Mouse (Mus musculus): ENCODE measurements around the gene Castor1.
"Not testable (repeated sequence)": the region's sequence is repeated elsewhere in the genome, so short reads cannot be mapped to it uniquely, and the experiment has no call there.

The Castor1 gene

DNA sequence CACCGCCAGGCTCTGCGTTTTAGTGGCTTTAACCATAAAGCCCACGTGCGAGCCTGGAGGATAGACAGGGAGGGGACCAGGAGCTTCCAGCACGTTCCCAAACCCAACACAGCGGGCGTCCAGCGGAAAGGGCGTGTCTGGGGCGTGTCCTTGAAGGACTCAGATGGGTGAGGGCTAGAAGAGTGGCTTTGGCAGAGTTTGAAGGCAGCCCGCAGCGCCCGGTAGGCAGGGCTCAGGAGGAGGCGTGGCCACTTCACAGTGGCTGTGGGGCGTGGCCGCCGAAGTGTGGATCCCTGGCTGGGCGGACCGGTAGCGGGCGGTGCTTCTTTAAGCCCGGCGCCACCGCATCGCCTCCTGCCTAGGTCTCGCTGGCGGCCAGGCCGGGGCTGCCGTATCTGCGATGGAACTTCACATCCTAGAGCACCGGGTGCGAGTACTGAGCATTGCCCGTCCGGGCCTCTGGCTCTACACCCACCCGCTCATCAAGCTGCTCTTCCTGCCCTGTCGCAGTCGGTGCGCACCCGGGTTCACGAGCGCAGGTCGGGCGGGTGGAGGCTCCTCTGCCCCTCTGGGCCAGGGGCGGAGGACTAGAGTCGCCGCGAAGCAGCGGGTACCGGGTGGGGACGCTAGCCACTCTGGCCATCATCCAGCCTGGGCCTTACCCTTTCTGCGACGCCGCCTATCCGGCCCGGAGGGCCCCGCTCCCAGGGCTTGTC, at the start of gene Castor1:
Gene Castor1, plus strand, starts transcription at position 312 of the 716 bp plus-strand sequence.
- peak; percentile 95 for DNase-seq (ENCODE audit: low read depth)

DNA sequence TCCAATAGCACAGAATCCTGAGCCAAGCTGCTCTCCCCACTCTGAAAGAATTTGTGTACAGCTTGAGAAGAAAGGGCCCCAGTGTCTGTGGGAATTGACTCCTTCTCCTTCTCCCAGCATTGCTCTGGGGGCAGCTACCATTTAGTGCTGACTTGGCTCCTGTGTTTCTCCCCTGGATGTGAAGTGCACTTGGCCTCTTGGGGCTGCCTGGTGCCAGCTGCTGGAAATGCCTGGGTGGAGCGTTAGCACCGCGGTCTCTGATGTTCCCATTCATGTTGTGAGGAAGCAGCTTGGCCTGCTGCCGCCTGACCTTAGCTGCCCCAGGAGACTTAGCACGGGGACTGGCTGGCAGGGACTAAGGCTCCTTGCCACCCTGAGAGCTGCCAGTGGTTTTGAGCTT, 43.4 kb upstream of the Castor1 start:
- DNase-seq (ENCODE audit: low read depth): no peak

DNA sequence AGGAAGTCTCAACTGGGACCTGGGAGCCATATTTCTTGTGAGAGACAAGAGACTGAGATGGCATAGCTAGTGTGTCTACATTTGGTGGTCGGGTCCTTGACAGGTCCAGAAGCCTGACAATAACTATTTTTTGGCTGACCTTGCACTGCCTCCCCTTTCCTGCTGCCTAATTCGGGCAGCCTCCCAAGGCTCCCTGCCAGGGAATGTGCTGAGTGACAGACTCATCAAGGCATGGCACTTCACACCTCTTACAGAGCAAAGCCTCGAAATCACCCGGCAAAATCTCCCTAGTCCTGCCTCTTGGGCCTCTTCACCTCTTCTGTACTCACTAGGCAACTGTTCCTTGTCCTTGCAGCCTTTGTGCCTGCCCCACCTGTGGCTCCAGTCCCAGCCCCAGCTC, 40.3 kb upstream of the Castor1 start:
- DNase-seq (ENCODE audit: low read depth): no peak

DNA sequence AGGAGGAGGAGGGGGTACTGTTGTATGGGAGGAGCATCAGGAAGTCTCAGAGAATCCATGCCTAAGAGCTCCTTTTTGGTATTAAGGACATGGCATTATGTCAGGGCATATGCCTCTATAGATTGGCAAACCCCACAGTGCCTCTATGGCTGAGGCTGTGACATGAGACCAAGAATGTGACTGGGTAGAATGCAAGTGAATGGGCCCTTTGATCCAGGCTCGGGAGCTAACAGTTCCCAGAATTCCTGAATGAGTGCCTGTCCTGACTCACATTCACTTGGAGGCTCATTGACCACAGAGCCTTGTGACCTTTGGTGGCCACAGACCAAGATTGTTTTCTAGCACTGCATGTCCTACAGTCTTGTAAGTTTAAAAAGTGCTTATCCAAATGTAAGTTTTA, 36.0 kb upstream of the Castor1 start:
- no peak for DNase-seq (ENCODE audit: low read depth)

DNA sequence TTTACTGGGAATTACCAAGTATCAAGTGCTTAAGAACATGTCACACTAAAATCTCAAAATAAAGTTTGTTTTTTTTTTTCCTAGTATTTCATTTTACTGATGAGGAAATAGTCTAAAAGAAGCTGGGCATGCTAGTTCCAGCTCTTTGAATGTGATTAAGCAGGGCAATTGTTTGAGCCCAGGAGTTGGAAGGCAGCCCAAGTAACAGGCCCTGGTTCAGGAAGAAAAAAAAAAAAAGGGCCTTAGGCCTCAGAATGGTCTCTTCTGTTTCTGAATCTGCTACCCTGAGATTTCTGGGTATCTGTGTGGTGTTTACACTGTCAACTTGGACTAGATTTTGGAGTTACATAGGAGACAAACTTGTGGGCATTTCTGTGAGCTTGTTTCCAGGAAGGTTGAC, 34.5 kb upstream of the Castor1 start:
- DNase-seq (ENCODE audit: low read depth): no peak

DNA sequence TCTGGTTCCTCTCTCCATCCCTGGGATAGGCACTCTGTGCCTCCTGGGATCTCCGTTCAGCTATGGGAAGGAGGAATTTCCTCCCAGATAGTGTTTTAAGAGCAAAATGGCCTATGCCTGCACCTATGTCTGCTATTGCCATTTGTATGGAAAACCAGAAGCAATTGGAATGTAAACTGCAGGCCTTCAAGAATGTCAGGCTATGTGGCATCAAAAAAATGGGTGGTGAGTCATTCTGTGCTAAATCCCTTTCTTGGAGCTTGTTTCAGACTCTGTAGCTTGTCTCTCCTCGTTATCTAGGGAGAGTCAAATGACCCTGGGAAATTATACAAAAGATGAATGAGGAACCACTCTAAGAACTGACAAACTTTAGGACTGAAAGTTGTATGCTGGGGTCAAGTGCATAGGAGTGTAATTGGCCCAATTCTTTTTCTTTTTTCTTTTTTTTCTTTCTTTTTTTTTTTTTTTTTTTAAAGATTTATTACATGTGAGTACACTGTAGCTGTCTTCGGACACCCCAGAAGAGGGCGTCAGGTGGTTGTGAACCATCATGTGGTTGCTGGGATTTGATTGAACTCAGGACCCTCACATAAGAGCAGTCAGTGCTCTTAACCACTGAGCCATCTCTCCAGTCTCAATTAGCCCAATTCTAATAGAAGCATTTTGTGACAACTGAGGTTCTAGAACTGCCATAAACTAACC, 33.6 kb upstream of the Castor1 start:
- peak; percentile 54 for DNase-seq (ENCODE audit: low read depth)

DNA sequence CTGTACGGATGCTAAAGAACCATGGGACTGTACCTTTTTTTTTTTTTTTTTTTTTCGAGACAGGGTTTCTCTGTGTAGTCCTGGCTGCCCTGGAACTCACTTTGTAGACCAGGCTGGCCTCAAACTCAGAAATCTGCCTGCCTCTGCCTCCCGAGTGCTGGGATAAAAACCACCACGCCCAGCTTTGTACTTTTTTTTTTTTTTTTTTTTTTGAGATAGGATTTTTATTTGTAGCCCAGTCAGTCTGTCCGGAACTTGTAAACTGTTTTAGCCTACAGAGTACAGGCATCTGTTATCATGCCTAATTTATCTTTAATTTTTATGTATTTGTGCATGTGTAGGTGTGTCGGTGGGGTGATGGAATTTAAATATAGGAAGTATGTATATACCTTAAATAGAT, 32.5 kb upstream of the Castor1 start:
- not testable (repeated sequence) for DNase-seq (ENCODE audit: low read depth)

DNA sequence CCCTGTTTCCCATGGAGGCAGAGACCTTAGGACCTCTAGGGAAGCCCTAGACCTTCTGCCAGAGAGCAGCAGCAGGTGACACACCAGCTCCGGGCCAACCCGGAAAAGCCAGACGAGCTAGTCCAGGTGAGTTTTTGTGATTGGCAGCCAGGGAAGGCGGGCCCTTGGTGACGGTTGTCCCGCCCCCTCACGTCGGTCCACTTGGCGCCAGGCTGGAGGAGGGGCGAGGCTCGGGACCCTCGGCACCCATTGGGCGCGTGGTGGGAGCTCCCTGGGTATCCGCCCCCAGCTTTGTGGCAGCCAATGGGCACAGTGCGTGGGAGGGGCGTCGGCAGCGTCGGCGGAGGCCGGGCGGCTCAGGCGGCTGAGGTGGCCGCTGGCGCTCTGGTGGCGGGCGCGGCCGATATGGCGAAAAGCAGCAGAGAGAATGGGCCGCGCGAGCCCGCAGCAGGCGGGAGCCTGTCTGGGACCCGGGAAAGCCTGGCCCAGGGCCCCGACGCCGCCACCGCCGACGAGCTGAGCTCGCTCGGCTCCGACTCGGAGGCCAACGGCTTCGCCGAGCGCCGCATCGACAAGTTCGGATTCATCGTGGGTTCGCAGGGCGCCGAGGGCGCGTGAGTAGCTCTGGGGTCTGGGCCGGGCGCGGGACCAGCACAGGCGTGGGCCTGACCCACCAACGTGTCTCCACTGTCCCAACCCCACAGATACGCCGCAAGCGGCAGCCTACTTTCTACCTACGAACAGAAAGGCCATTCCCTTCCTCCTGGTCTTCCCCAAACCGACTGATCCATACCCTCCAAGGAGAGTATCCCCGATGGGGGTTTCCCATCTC, 31.3 kb upstream of the Castor1 start, which contains the start of gene Tbc1d10a:
Gene Tbc1d10a, plus strand, starts transcription at position 304 of the 832 bp plus-strand sequence.
- peak; percentile 99 for DNase-seq (ENCODE audit: low read depth)

DNA sequence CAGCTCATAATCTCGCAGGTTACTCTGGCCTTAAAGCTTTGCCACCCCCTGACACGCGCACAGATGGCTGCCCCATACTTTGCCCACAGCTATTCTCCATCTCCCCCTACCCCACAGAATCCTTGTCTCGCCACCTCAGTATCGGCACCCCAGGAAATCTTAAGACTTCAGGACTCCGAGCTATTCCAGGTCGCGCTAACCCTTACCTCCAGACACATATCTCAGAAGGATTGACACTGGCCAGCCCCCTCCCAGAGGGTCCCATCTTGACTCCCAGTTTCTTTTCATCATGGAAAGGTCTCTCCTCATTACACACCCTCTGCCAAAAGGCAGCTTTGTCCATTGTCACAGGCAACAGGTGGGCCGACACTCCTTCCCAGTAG, 30.7 kb upstream of the Castor1 start:
- DNase-seq (ENCODE audit: low read depth): no peak

DNA sequence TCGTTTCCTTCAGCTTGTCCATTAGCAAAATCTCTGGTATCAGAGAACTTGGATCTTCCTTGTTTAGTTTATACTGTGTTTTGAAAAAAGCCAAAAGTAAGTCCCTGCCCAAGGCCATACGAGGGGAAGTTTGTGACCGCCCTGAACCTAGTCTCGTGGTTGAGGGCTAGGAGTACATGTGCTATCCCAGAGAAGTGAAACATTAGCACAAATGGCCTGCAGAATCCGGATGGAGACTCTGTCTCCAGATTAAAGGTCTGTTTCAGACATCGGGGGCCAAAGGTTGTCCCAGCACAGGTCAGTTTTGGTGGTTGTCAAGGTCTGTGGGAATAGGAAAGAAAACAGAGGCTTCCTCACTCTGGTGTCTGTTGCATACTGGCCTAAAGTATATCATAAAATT, 28.8 kb upstream of the Castor1 start:
- DNase-seq (ENCODE audit: low read depth): no peak

DNA sequence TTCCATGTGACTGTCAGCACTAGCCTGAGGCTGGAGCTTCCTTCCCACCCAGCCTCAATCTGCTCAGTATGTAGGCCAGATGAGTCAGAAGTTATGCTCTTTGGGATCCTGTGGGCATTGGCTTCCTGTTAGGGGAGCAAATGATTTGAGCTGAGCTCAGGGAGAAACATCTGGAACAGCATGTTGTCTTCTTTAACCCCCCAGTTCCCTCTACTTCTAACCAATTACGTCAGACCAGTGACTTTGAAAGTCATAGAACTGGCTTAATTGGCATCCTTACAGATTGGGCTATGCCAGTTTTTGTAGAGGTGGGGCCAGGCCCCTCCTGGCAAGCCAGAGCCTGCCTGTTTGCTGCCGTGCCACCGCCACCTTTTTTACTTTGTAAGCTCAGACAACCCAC, 27.3 kb upstream of the Castor1 start:
- no peak for DNase-seq (ENCODE audit: low read depth)

DNA sequence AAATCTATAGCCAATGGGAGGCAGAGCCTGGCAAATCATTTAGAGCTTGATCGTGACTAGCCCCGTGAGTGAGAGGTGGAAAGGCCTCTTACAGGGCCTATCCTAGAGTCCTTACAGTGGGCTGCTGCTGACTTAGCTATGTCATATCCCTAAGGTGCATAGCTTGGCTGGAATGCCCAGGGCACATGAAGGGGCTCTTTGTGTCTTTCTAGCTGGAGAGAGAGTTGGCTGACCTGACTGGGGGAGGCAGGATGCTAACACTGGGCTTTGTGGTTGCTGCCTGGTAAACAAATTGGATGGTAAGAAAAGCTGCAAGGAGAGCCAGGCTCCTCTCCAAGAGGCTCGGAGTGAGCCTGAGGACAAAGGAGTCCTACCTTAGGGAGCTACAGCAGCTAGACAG, 25.3 kb upstream of the Castor1 start:
- no peak for DNase-seq (ENCODE audit: low read depth)

DNA sequence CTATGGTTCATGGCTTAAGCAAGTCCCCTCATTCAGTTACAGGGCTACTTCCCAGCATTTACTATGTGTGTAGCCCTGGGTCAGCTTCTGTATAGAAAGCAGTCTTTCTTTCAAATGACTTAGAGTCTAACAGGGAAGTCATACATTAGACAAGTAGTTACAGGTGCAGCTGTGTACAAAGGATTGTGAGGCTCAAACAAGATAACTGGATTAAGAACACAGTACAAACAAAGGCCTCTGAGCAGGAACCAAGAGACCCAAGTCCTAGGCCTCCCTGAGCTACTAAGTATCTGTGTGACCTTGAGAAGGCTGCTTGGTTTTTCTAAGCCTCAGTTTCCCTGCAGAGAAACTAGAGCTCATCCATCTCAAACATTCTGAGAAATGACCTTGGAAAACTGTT, 24.6 kb upstream of the Castor1 start:
- DNase-seq (ENCODE audit: low read depth): no peak

DNA sequence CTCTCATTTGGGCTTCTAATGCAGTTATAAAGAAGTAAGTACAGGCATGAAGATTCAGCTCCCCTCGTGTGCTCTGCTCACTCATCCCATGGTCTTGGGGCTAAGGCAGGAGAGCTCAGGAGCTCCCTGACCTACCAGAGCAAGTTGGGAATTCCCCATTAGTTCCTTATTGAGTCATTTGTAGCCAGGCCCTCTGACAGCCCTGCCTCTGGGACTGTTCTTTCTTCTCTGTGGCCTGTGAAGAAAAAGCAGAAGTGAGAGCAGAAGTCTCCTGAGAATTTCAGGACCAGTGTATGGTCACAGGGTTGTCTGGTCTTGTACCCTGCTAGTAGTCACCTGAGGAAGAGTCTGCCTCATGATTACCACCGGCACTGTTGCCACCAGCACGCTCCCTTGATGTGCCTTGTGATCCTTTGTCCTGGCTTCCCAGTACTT, 22.4 kb upstream of the Castor1 start:
- DNase-seq (ENCODE audit: low read depth): peak; percentile 64

DNA sequence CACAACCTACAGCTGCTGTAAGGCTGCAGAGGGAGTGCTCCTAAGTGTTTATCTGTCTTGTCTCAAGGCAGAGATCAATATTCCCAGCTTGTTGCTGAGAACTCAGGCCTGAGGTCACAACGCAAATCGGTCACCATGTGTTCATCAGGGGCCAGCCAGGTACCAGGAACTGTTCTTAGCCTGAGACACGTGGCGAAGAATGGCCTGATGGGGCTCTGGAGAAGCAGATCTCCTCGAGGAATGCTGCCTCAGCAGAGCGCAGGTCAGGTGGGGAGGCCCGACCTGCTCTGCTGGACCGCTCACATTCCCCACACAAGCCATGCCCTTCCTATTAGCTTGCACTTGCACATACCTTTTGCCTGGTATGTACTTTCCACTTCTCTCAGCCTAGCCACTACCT, 21.4 kb upstream of the Castor1 start:
- no peak for DNase-seq (ENCODE audit: low read depth)

DNA sequence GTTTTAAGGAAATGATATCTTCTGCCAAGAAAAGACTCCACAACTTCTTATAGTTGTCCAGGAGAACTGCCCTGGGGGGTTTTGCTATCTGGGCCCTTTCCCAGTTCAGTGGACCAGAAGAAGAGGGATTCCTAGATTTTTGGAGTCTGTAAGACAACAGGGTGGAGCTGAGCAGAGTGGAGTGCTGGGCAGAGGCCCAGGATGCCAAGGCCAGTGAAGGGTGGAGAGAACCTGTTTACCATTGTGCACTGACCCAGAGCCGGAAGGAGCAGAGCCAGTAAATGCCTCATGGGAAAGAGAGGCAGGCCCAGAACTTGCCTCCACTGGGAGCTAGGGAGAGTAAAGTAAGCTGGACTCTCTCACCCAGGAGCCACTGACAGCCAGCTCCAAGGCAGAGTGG, 20.3 kb upstream of the Castor1 start:
- no peak for DNase-seq (ENCODE audit: low read depth)

DNA sequence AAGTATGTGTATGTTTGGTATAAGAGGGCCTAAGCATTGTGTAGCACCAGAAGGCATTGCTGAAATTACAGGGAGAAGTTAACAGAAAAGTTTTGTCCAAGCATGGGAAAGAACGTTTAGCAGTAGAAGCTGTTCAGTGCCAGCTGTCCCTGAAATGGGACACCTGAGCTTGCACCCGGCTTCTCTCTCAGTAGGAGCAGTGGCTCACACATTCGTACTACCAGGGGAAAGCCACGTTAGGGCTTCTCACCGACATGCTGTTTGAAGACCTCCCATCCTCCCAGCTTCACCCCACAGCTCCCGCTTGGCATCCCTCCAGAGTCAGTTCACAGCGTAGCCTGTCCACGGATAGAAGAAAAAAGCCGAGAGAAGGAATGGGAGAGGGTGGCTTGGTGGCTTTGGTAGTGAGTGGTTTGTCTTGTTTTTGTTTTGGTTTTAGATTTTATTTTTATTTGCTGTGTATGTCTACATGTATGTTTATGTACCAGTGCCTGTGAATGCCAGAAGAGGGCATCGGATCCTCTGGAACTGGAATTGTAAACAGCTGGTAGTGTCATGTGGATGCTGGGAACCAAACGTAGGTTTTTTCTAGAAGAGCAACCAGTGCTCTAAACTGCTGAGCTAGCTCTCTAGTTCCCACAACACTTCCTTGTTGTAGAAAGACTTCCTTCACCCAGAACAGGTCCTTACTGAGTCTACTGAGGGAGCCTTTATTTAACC, 15.9 kb upstream of the Castor1 start:
- DNase-seq (ENCODE audit: low read depth): peak; percentile 68

DNA sequence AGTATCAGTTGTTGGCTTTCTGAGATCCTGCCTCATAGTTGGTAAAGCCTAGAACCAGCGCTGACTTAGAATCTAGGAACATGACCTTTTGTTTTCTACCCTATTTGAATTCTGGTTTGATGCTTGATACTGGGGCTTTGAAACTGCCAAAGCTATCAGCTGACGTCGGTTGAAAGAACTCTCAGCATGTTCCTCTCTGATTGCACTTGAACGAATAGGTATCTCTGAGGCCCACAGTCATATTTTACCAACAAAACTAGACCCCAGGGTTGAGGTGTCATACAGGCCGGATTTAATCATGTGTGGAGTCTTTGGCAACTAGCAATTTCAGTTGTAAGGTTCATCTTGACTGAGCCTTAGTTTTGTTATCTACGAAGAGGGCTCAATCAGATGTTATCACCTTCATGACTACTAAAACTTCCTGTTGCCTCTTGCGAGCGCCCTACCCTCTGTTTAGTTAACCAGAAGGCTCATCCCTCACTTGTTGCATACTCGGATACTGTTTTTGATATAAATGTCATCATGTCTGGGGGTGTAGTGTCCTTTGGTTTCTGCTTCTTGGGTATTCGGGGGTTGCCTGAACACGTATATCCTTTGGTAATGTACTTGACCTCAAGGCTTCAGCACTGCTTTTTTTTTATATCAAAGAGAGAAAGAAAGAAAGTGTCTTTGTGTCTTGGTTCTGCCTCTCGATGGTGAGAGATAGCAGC, 14.9 kb upstream of the Castor1 start:
- peak; percentile 89 for DNase-seq (ENCODE audit: low read depth)

DNA sequence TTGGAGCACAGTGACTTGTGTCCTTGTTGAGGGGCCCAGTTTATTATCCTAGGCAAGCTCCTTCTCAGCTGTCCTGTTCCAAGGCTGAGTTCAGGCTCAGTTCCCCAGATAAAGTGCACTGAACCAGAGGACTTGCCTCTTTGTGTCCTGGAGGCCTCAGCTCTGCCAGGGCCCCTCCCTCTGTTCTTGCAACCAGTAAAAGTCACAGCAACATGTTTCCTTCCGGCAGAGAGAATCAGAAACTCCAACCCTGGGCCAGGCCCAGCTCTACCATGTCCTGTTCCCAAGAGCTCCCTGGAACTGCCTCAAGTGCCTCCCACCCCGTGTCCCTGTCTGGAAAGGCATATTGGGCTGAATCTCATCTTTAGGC, 14.3 kb upstream of the Castor1 start:
- DNase-seq (ENCODE audit: low read depth): no peak

DNA sequence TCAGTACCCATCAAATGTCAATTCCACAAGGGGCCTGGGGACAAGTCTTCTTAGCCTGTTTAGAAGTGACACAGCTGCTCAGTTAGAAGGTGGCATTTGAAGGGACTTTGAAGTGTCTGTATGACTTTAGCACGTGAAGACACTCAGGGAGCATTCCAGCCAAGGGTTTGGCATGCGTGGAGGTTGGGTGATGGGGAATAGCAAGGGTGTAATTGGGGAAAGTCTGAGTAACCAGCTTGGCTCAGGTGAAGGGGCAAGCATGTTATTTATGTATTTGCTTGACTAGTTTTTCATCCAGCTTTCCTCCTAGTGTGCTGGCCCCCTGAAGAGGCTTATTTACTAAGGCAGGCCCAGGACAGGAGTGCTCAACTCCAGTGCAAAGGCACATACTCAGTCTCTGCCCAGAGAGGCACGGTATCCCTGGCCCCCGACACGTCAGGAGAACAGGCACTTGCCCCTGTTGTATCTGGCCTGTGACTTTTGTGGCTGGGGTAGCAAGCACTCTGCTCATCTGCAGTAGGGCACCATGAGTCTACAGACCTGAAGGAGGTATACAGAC, 12.8 kb upstream of the Castor1 start:
- peak; percentile 35 for DNase-seq (ENCODE audit: low read depth)

DNA sequence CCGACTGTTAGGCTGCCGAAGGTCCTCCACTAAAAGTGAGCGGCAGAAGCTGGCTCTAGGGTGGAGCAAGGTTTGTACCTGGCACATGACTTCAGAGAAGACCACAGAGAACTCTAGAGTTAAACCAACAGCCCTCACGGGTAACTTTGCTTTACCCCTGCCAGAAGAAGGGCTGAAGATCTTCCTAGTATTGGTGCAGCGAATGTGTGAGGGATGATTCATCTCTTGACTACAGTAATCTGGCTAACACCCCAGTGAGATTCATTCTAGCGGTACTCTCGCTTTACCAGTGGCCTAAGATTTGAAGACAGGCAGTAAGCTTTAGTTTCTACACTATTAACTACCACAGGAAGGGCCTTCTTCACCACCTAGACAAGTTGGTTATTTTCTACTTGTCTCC, 12.1 kb upstream of the Castor1 start:
- peak; percentile 83 for DNase-seq (ENCODE audit: low read depth)

Data from induced T-regulatory cell, adult 2 months (primary cell).